Mouse (Mus musculus) heart, embryonic 14.5 days (tissue): ENCODE results near the gene Pcsk4. TPM values are rescaled to one million over a fixed set of nuclear protein-coding genes. Genes with fewer than 3 reads are reported as not detected.

Source experiments
- ATAC-seq: fragments of 200-750 bp; cut with Nextera tagmentation; 2 replicates; pipeline ENCODE4 v1.8.0; 2017; ENCODE audit warnings: low read depth, moderate TSS enrichment; ENCODE audit not compliant: insufficient number of reproducible peaks, insufficient read depth, low FRiP score
- H3K27ac ChIP-seq, 2 experiments: fragments of 200-500 bp in 1 of 2; fragments of 300-500 bp in 1 of 2; sonication (generic) in 1 of 2; replicated peaks in 1 of 2; 2 replicates each; pipeline ENCODE4 v1.5.1; 2012 to 2014; ENCODE audit warnings: low read depth in 2 of 2, low read length in 2 of 2, control low read depth in 1 of 2, mild to moderate bottlenecking in 1 of 2, mixed read lengths in 1 of 2; ENCODE audit not compliant: control insufficient read depth in 1 of 2, insufficient read depth in 1 of 2
- H3K27me3 ChIP-seq: fragments of 300-500 bp; sonication (generic); 2 replicates; pipeline ENCODE4 v1.6.1; 2014; ENCODE audit warnings: mild to moderate bottlenecking, low read length, control low read depth; ENCODE audit not compliant: control insufficient read depth, insufficient read depth
- H3K36me3 ChIP-seq: fragments of 300-500 bp; sonication (generic); 2 replicates; pipeline ENCODE4 v1.6.1; 2014; ENCODE audit warnings: mild to moderate bottlenecking, control low read depth, low read length, mixed read lengths; ENCODE audit not compliant: control insufficient read depth, insufficient read depth
- H3K4me1 ChIP-seq, 2 experiments: fragments of 200-500 bp in 1 of 2; fragments of 300-500 bp in 1 of 2; sonication (generic) in 1 of 2; 2 replicates each; pipeline ENCODE4 v1.6.1; 2012 to 2014; ENCODE audit warnings: low read length in 2 of 2, control low read depth in 1 of 2, mixed read lengths in 1 of 2; ENCODE audit not compliant: control insufficient read depth in 2 of 2, insufficient read depth in 2 of 2
- H3K4me2 ChIP-seq: fragments of 300-500 bp; sonication (generic); 2 replicates; pipeline ENCODE4 v1.6.1; 2014; ENCODE audit warnings: mild to moderate bottlenecking, low read length
- H3K4me3 ChIP-seq, 2 experiments: fragments of 200-500 bp in 1 of 2; fragments of 300-500 bp in 1 of 2; sonication (generic) in 1 of 2; 2 replicates each; pipeline ENCODE4 v1.5.1; 2012 to 2014; ENCODE audit warnings: low read length in 2 of 2, mild to moderate bottlenecking in 2 of 2, control low read depth in 1 of 2, low read depth in 1 of 2, moderate library complexity in 1 of 2; ENCODE audit not compliant: control insufficient read depth in 1 of 2, insufficient read depth in 1 of 2
- H3K9ac ChIP-seq: fragments of 300-500 bp; sonication (generic); 2 replicates; pipeline ENCODE4 v1.6.1; 2014; ENCODE audit warnings: mild to moderate bottlenecking, low read length
- H3K9me3 ChIP-seq: fragments of 300-500 bp; sonication (generic); 2 replicates; pipeline ENCODE4 v1.6.1; 2016; ENCODE audit warnings: low read length, control low read depth; ENCODE audit not compliant: control insufficient read depth
- WGBS: fragments of 180-500 bp; shearing (Covaris S2); extraction: QIAGEN DNeasy Blood & Tissue Kit; methylation state at CpG from one replicate; pipeline ENCODE4 v1.1.7; 2014; 5-methylcytosine and 5-hydroxymethylcytosine counted together
- polyA plus RNA-seq: library from polyadenylated mRNA; unstranded; fragments of >200 nt; fragmentation: Nextera tagmentation; extraction: Ambion mirVana; gene quantifications from 2 replicates; pipeline ENCODE4 v1.2.1, GENCODE M21; 2014

The Pcsk4 gene
- polyA plus RNA-seq, 1 experiment from 2014 or later, result 1.4 TPM

- no peak overlapping the region for H3K27ac ChIP-seq
- 86% methylated on average over 21 of the region's 21 CpGs for WGBS
- no peak overlapping the region for H3K9ac ChIP-seq
- H3K4me2 ChIP-seq, result peak overlapping the region; percentile 96
- peaks cover 11% of the 10 kb centered on the region for H3K27me3 ChIP-seq
- H3K4me3 ChIP-seq, result no peak overlapping the region
- no peak for ATAC-seq
- H3K36me3 ChIP-seq, result peaks cover 15% of the 10 kb centered on the region
- peaks cover 11 to 26% of the 10 kb centered on the region in 2 experiments for H3K4me1 ChIP-seq
- H3K9me3 ChIP-seq, result no peaks in the 10 kb centered on the region
Measured at GRCm38 (mm10) chr10:80321670-80322581, 7.4 kb downstream of the Pcsk4 start.

GRCm38 (mm10) chr10:80321014-80321669 is 8.2 kb downstream of the Pcsk4 start:
- peaks cover 13% of the 10 kb centered on the region for H3K27me3 ChIP-seq
- H3K4me2 ChIP-seq, result no peak overlapping the region
- no peaks in the 10 kb centered on the region for H3K9me3 ChIP-seq
- H3K4me1 ChIP-seq, result peaks cover 18 to 34% of the 10 kb centered on the region in 2 experiments
- no peak overlapping the region for H3K4me3 ChIP-seq
- ATAC-seq, result no peak
- 69% methylated on average over 5 of the region's 6 CpGs for WGBS
- peaks cover 15% of the 10 kb centered on the region for H3K36me3 ChIP-seq
- H3K9ac ChIP-seq, result no peak overlapping the region
- no peak overlapping the region for H3K27ac ChIP-seq

GRCm38 (mm10) chr10:80320340-80320760 is 8.9 kb downstream of the Pcsk4 start, which contains the start of gene 2310011J03Rik:
Gene 2310011J03Rik (minus strand): TSS chr10:80320537.
- WGBS, result under 1% methylated on average over 34 of the region's 34 CpGs
- peak within 1 kb of the TSS; percentile 53 to 61; a peak in 3 of 4 replicates for H3K27ac ChIP-seq
- H3K4me1 ChIP-seq, result peaks cover 21 to 42% of the 10 kb centered on the region in 2 experiments
- H3K27me3 ChIP-seq, result peaks cover 21% of the 10 kb centered on the region
- ATAC-seq, result no peak
- peak within 1 kb of the TSS; percentile 83 for H3K4me2 ChIP-seq
- no peaks in the 10 kb centered on the region for H3K9me3 ChIP-seq
- H3K36me3 ChIP-seq, result peaks cover 15% of the 10 kb centered on the region
- H3K9ac ChIP-seq, result peak within 1 kb of the TSS; percentile 91
- peak within 1 kb of the TSS; percentile 90 to 91 for H3K4me3 ChIP-seq

- Histone ChIP-seq H3K27ac (no peak overlapping the region), H3K9ac (0 out of 2 replicates have a peak overlapping the region, but pooled peaks have one; percentile 27), H3K4me1 (peaks cover 28 to 47% of the 10 kb centered on the region in 2 experiments), H3K9me3 (no peaks in the 10 kb centered on the region), H3K27me3 (peaks cover 50% of the 10 kb centered on the region), H3K36me3 (peaks cover 15% of the 10 kb centered on the region), H3K4me2 (no peak overlapping the region; the same call in 1 of the 2 replicates), H3K4me3 (no peak overlapping the region)
- no peak for ATAC-seq
- WGBS, result 58% methylated on average over 10 of the region's 10 CpGs
Measured at GRCm38 (mm10) chr10:80317011-80317410, 12.3 kb downstream of the Pcsk4 start.

- Histone ChIP-seq H3K27ac (no peak overlapping the region), H3K9ac (peak overlapping the region; percentile 40; the same call in 1 of the 2 replicates), H3K27me3 (peaks cover 56% of the 10 kb centered on the region), H3K4me2 (peak overlapping the region; percentile 37), H3K4me1 (peaks cover 28 to 47% of the 10 kb centered on the region in 2 experiments), H3K4me3 (no peak overlapping the region), H3K36me3 (peaks cover 15% of the 10 kb centered on the region), H3K9me3 (no peaks in the 10 kb centered on the region)
- ATAC-seq, result no peak
- WGBS, result 13% methylated on average over 11 of the region's 11 CpGs
Measured at GRCm38 (mm10) chr10:80316359-80316781, 12.9 kb downstream of the Pcsk4 start.

GRCm38 (mm10) chr10:80315315-80315714 is 14.0 kb downstream of the Pcsk4 start:
- Histone ChIP-seq H3K4me2 (0 out of 2 replicates have a peak overlapping the region, but pooled peaks have one; percentile 1), H3K4me3 (no peak overlapping the region), H3K4me1 (peaks cover 25 to 47% of the 10 kb centered on the region in 2 experiments), H3K27me3 (peaks cover 67% of the 10 kb centered on the region), H3K9me3 (no peaks in the 10 kb centered on the region), H3K36me3 (peaks cover 15% of the 10 kb centered on the region), H3K9ac (peak overlapping the region; percentile 40; the same call in 1 of the 2 replicates), H3K27ac (no peak overlapping the region)
- no peak for ATAC-seq
- 44% methylated on average over 27 of the region's 27 CpGs for WGBS

GRCm38 (mm10) chr10:80314494-80315001 is 14.8 kb downstream of the Pcsk4 start:
- Histone ChIP-seq H3K4me1 (peaks cover 23 to 44% of the 10 kb centered on the region in 2 experiments), H3K9ac (0 out of 2 replicates have a peak overlapping the region, but pooled peaks have one; percentile 16)
- WGBS, result 31% methylated on average over 14 of the region's 16 CpGs

More at GRCm38 (mm10) chr10:80314494-80315001, 14.8 kb downstream of the Pcsk4 start:
- Histone ChIP-seq H3K36me3 (peaks cover 15% of the 10 kb centered on the region), H3K9me3 (no peaks in the 10 kb centered on the region), H3K27me3 (peaks cover 68% of the 10 kb centered on the region), H3K4me3 (no peak overlapping the region), H3K4me2 (no peak overlapping the region), H3K27ac (no peak overlapping the region)
- ATAC-seq, result no peak
